Mouse (Mus musculus) hindbrain, postnatal 0 days (tissue): ENCODE results near the gene Slc5a10. TPM values are rescaled to one million over a fixed set of nuclear protein-coding genes. Genes with fewer than 3 reads are reported as not detected.

Experiments used
- ATAC-seq: fragments of 200-750 bp; cut with Nextera tagmentation; 2 replicates; pipeline ENCODE4 v1.8.0; 2017; ENCODE audit warnings: mild to moderate bottlenecking, moderate TSS enrichment, moderate library complexity
- DNase-seq: peaks from one replicate; pipeline ENCODE4 v3.0.0-alpha.2; 2015; ENCODE audit warnings: low spot score
- H3K27ac ChIP-seq: fragments of 300-500 bp; sonication (generic); 2 replicates; pipeline ENCODE4 v1.5.1; 2014; ENCODE audit warnings: mild to moderate bottlenecking
- H3K27me3 ChIP-seq: fragments of 300-500 bp; sonication (generic); 2 replicates; pipeline ENCODE4 v1.6.1; 2014; ENCODE audit warnings: low read length, mixed read lengths; ENCODE audit not compliant: insufficient read depth
- H3K36me3 ChIP-seq: fragments of 300-500 bp; sonication (generic); 2 replicates; pipeline ENCODE4 v1.6.1; 2014; ENCODE audit warnings: low read length, mixed read lengths; ENCODE audit not compliant: insufficient read depth
- H3K4me1 ChIP-seq: fragments of 300-500 bp; sonication (generic); 2 replicates; pipeline ENCODE4 v1.6.1; 2014; ENCODE audit warnings: antibody characterized with exemption, low read length, mixed read lengths; ENCODE audit not compliant: insufficient read depth
- H3K4me2 ChIP-seq: fragments of 300-500 bp; sonication (generic); 2 replicates; pipeline ENCODE4 v1.6.1; 2014; ENCODE audit warnings: low read depth, mild to moderate bottlenecking, low read length, moderate library complexity, mixed read lengths
- H3K4me3 ChIP-seq: fragments of 300-500 bp; sonication (generic); 2 replicates; pipeline ENCODE4 v1.5.1; 2014; ENCODE audit warnings: low read length
- H3K9ac ChIP-seq: fragments of 300-500 bp; sonication (generic); replicated peaks from 2 replicates; pipeline ENCODE4 v1.6.1; 2014; ENCODE audit warnings: mild to moderate bottlenecking, low read length, moderate library complexity, mixed read lengths
- H3K9me3 ChIP-seq: fragments of 300-500 bp; sonication (generic); 2 replicates; pipeline ENCODE4 v1.6.1; 2016; ENCODE audit warnings: low read length, mixed read lengths
- CTCF ChIP-seq: IDR thresholded peaks from 2 replicates; pipeline ENCODE4 v1.5.1; 2016; ENCODE audit warnings: antibody characterized with exemption, control low read depth, low read depth
- WGBS: fragments of 180-500 bp; shearing (Covaris S2); extraction: QIAGEN DNeasy Blood & Tissue Kit; methylation state at CpG from one replicate; pipeline ENCODE4 v1.1.7; 2014; 5-methylcytosine and 5-hydroxymethylcytosine counted together
- polyA plus RNA-seq: library from polyadenylated mRNA; unstranded; fragments of >200 nt; fragmentation: Nextera tagmentation; extraction: Ambion mirVana; gene quantifications from 2 replicates; pipeline ENCODE4 v1.2.1, GENCODE M21; 2015
- total RNA-seq: library from RNA; depleted of rRNA; stranded (reverse); fragments of >200 nt; gene quantifications from 2 replicates; pipeline ENCODE4 v1.2.3, GENCODE M21; 2014

Slc5a10 gene
- total and polyA plus RNA-seq, 2 experiments from 2014 or later, result 0.19 to 0.21 TPM

DNA sequence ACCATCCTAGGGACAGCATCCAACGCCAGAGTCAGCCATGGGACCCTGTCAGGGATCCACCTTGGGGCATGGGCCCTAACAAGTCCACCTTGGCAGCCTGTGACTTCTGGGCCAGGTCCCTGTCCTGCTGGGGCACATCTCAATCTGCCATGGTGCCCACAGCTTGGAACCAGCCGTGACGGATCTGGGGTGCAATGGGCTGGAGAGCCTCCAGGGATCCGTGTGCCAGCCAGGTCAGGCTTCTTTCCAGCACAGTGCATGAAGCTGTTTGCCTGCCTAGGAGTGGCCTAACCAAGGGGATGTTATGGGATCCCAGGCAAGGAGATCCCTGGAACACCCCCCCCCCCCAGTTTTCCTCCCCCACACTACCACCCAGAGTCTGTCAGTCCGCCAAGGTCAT, 27.6 kb downstream of the Slc5a10 start:
- ATAC-seq, result 0 out of 2 replicates have a peak, but pooled peaks have one; percentile 38

DNA sequence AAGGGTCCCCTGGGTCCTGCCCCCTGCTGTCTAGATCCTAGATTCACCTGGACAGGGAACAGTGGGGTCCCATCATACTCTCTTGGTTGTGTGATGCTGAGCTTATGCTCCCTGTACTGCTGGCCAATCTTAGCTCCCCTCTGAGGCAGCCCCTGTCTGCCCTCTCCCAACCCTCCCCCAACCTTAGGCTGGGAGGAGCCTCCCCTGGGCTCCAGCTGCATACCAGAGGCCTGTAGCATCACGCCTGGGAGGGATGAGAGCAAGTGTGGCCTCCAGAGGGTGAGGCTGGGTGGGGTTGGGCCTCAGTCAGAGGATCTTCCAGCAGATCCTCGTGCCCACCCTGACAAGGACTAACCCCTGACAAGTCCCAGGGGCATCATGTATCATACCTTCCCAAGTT, 33.0 kb downstream of the Slc5a10 start:
- Histone ChIP-seq H3K4me2 (no peak overlapping the region), H3K36me3 (no peaks in the 10 kb centered on the region), H3K9me3 (no peaks in the 10 kb centered on the region), H3K4me3 (no peak overlapping the region), H3K27me3 (peaks cover 24% of the 10 kb centered on the region), H3K4me1 (no peaks in the 10 kb centered on the region), H3K27ac (no peak overlapping the region), H3K9ac (no peak overlapping the region)
- TF ChIP-seq CTCF, result no peak
- 77% methylated on average over 2 of the region's 2 CpGs for WGBS
- no peak for ATAC-seq
- no peak for DNase-seq

More for the DNA sequence above, 27.6 kb downstream of the Slc5a10 start:
- Histone ChIP-seq H3K4me1 (no peaks in the 10 kb centered on the region), H3K9me3 (no peaks in the 10 kb centered on the region), H3K27me3 (no peaks in the 10 kb centered on the region), H3K27ac (no peak overlapping the region), H3K36me3 (no peaks in the 10 kb centered on the region), H3K4me3 (no peak overlapping the region), H3K9ac (no peak overlapping the region), H3K4me2 (no peak overlapping the region)
- no peak for TF ChIP-seq CTCF
- 71% methylated on average over 5 of the region's 5 CpGs for WGBS
- peak; percentile 8 for DNase-seq

DNA sequence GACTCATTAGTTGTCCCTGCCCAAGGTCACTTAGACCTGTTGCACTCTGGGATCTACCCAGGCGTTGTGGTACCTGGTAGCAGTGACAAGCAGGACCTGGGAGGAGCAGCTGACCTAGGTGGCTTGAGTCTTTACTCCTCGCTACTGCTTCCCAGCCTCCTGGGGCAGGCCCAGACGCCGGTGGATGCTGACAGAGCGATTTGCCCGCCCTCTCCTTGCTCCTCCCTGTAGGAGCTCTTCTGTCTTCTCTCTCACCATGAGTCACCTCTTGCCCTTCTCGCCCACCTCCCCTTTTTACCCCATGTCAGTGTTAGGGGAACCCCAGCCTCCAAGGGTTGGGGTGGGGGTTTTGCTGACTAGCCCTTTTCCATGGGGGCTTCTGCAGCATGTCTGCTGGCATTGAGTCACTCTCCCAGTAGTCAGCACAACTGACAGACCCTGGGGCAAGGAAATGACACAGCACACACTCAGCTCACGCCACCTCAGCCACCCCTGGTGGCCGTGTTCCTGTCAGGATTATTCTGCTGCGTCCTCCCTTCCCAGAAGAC, 33.6 kb downstream of the Slc5a10 start:
- no peak overlapping the region for H3K27ac ChIP-seq
- ATAC-seq, result no peak
- H3K9me3 ChIP-seq, result no peaks in the 10 kb centered on the region
- no peak overlapping the region for H3K9ac ChIP-seq
- H3K27me3 ChIP-seq, result peaks cover 24% of the 10 kb centered on the region
- H3K4me2 ChIP-seq, result no peak overlapping the region
- H3K36me3 ChIP-seq, result no peaks in the 10 kb centered on the region
- H3K4me1 ChIP-seq, result no peaks in the 10 kb centered on the region
- TF ChIP-seq CTCF, result no peak
- DNase-seq, result no peak
- WGBS, result 42% methylated on average over 10 of the region's 10 CpGs
- H3K4me3 ChIP-seq, result no peak overlapping the region

DNA sequence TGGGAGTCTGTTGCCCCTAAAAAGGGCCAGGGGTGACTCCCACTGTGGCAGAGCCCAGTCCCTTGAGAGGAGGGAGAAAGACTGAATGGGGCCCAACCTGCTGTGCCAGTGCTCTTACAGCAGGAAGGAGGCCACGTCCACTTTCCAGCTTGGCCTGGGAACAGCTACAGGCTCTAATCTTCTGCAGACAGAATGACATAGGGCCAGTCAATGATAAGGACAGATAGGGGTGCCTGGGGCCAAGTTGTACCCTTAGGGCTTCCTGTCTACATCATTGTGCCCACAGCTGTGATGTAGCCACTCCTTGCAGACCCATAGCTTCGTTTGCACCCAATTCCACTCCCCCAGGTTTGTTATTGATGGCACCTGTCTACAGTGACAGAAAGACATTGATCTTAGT, 34.5 kb downstream of the Slc5a10 start:
- no peaks in the 10 kb centered on the region for H3K36me3 ChIP-seq
- no peak for TF ChIP-seq CTCF
- no peak overlapping the region for H3K9ac ChIP-seq
- H3K9me3 ChIP-seq, result no peaks in the 10 kb centered on the region
- H3K4me3 ChIP-seq, result no peak overlapping the region
- H3K27me3 ChIP-seq, result peaks cover 24% of the 10 kb centered on the region
- DNase-seq (no peak), ATAC-seq (no peak)
- 65% methylated on average over 2 of the region's 2 CpGs for WGBS
- no peak overlapping the region for H3K4me2 ChIP-seq
- no peak overlapping the region for H3K27ac ChIP-seq
- H3K4me1 ChIP-seq, result no peaks in the 10 kb centered on the region

DNA sequence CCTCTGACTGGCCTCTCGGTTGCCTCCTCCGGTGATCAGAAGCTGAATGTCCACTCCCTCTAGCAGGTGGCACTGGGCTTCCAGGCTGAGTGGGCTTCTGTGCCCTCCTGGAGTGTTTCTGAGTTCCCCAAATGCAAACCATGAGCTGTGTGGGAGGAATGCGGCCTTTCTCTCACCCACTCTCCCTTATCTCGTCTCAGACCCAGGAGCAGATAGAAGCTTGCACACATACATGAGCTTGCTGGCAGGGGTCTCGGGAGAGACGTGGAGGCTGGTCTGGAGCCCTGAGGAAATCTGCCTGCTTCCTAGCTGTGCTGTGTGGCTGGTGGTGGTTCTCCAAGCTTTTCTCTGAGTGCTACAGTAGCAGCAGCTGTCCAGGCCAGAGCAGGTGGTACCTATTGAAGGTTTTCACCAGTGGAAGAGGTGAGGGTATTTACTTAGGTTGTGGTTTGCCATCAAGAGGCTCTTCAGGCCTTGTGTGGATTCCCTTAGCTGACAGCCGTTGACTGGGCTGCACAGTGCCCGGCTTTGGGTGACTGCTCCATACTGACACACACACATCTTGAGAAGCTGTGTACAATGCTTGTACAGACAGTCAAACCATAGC, 35.4 kb downstream of the Slc5a10 start:
- H3K27me3 ChIP-seq, result peaks cover 24% of the 10 kb centered on the region

DNA sequence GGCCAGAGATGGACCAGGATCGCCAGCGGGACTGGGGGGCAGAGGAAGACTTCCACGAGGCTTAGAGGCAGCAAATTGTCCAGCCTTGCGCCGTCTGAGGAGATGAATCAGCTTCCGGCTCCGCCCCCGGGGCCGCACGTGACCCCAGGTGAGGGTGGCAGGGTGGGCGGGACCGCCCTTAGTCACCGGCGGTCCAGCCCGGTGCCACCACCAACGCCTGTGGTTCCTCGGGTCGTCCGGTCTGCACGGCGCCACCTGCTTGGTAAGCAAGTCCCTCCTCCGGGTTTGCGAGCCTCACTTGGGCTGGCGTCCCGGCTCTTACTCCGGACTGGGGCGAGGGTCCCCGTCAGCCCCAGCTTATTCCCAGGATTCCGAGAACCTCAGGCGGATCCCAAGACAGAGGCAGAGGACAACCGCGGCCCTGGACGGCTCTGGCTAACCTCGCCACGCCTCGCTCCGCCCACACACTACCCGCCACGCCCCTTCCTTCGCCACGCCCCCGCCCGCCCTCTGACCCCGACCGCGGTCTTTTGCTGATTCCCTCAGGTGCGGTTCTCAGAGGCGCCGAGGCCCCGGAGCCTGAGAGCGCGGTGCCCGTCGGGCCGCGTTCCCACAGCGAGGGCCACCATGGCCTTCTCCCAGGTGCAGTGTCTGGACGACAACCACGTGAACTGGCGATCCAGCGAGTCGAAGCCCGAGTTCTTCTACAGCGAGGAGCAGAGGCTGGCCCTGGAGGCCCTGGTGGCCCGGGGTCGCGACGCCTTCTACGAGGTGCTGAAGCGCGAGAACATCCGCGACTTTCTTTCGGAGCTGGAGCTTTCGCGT, 36.5 kb downstream of the Slc5a10 start, which contains the start of gene Fam83g:
Fam83g (plus strand) TSS at position 185 of the 825 bp plus-strand sequence.
- no peaks in the 10 kb centered on the region for H3K9me3 ChIP-seq
- TF ChIP-seq CTCF, result no peak
- ATAC-seq (peak; percentile 42; the same call in 1 of the 2 replicates), DNase-seq (no peak)
- no peak within 1 kb of the TSS for H3K27ac ChIP-seq
- H3K36me3 ChIP-seq, result no peaks in the 10 kb centered on the region
- H3K9ac ChIP-seq, result no peak within 1 kb of the TSS
- H3K4me1 ChIP-seq, result no peaks in the 10 kb centered on the region
- H3K27me3 ChIP-seq, result peaks cover 24% of the 10 kb centered on the region
- 2% methylated on average over 76 of the region's 76 CpGs for WGBS
- H3K4me3 ChIP-seq, result peak within 1 kb of the TSS; percentile 33
- peak within 1 kb of the TSS; percentile 46 for H3K4me2 ChIP-seq

More for the DNA sequence above, 35.4 kb downstream of the Slc5a10 start:
- no peak for ATAC-seq
- Histone ChIP-seq H3K4me2 (no peak overlapping the region), H3K4me1 (no peaks in the 10 kb centered on the region), H3K4me3 (no peak overlapping the region), H3K9me3 (no peaks in the 10 kb centered on the region), H3K27ac (no peak overlapping the region), H3K36me3 (no peaks in the 10 kb centered on the region), H3K9ac (no peak overlapping the region)
- no peak for TF ChIP-seq CTCF
- no peak for DNase-seq
- 69% methylated on average over 8 of the region's 8 CpGs for WGBS
